Mouse (Mus musculus) forebrain, embryonic 13.5 days (tissue): Measurements from ENCODE around the gene Asb8. TPM values are rescaled to one million over a fixed set of nuclear protein-coding genes. Genes with fewer than 3 reads are reported as not detected.

Experiments
- ATAC-seq: fragments of 200-750 bp; cut with Nextera tagmentation; 2 replicates; pipeline ENCODE4 v1.8.0; 2017
- H3K27ac ChIP-seq: fragments of 300-500 bp; sonication (generic); 2 replicates; pipeline ENCODE4 v1.5.1; 2015; ENCODE audit warnings: inconsistent platforms, mild to moderate bottlenecking, moderate library complexity
- H3K27me3 ChIP-seq: fragments of 300-500 bp; sonication (generic); 2 replicates; pipeline ENCODE4 v1.6.1; 2015; ENCODE audit warnings: mild to moderate bottlenecking, inconsistent platforms
- H3K36me3 ChIP-seq: fragments of 300-500 bp; sonication (generic); 2 replicates; pipeline ENCODE4 v1.6.1; 2015; ENCODE audit warnings: mild to moderate bottlenecking, inconsistent platforms; ENCODE audit not compliant: poor library complexity, severe bottlenecking
- H3K4me1 ChIP-seq: fragments of 300-500 bp; sonication (generic); 2 replicates; pipeline ENCODE4 v1.6.1; 2015; ENCODE audit warnings: inconsistent platforms
- H3K4me2 ChIP-seq: fragments of 300-500 bp; sonication (generic); 2 replicates; pipeline ENCODE4 v1.6.1; 2015; ENCODE audit warnings: inconsistent platforms, mild to moderate bottlenecking, moderate library complexity
- H3K4me3 ChIP-seq: fragments of 300-500 bp; sonication (generic); 2 replicates; pipeline ENCODE4 v1.5.1; 2015; ENCODE audit warnings: mild to moderate bottlenecking, inconsistent platforms
- H3K9ac ChIP-seq: fragments of 300-500 bp; sonication (generic); 2 replicates; pipeline ENCODE4 v1.6.1; 2015; ENCODE audit warnings: mild to moderate bottlenecking, inconsistent platforms
- H3K9me3 ChIP-seq: fragments of 300-500 bp; sonication (generic); replicated peaks from 2 replicates; pipeline ENCODE4 v1.6.1; 2016; ENCODE audit warnings: inconsistent platforms
- WGBS: fragments of 180-500 bp; shearing (Covaris S2); methylation state at CpG from one replicate; pipeline ENCODE4 v1.1.7; 2015; 5-methylcytosine and 5-hydroxymethylcytosine counted together
- polyA plus RNA-seq: library from polyadenylated mRNA; unstranded; fragments of >200 nt; fragmentation: Nextera tagmentation; extraction: Ambion mirVana; gene quantifications from 2 replicates; pipeline ENCODE4 v1.2.1, GENCODE M21; 2015

The Asb8 gene
- polyA plus RNA-seq, 1 experiment from 2014 or later: 41.4 TPM

DNA sequence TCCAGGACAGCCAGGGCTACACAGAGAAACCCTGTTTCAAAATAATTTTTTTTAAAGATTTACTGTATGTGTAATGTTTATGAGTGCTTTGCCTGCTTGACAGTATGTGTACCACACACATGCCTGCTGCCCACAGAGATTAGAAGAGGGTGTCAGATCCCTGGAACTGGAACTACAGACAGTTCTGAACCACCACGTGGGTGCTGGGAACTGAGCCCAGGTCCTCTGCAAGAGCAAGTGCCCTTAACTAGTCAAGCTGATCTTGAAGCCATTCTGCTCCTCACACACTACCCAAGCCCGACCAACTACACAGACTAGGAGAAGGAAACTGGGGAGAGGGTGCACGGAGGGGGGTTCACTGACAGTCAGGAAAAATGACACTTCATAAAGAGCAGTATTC, 32.0 kb downstream of the Asb8 start:
- 95% methylated on average over 3 of the region's 3 CpGs for WGBS
- H3K4me3 ChIP-seq: no peak overlapping the region

DNA sequence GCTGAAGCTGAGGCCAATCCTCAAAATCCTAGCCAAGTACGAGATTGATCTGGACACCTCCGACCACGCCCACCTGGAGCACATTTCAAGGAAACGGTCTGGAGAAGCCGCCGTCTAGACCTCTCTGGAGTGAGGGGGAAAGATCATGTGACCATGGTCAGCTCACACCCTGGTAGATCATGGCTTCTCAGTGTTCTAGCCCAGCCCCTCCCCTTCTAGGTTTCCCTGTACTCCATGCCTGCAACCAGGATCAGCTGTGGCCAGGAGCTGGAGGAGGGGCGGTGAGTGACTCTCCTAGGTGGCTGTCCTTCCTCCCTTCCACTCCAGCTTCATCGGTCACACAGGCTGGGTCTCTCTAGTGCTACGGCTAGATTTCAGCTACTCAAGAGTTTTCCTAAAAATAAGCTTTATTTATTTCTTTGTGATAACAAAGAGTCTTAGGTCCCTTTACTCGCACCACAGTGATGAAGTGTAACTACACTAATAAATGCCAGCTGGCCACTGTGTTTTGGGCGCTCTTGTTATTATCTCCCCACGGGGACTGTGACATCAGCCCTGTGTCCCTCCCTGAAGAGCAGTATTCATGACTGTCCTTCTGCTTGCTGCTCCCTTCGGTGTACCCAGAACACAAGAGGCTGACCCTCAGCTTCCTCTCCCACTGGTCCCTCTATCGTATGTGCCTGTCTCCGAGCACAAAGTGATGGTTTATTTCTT, 33.3 kb downstream of the Asb8 start:
- no peak overlapping the region for H3K4me3 ChIP-seq

More for the DNA sequence above, 32.0 kb downstream of the Asb8 start:
- Histone ChIP-seq H3K4me1 (no peaks in the 10 kb centered on the region), H3K4me2 (no peak overlapping the region), H3K27me3 (no peaks in the 10 kb centered on the region), H3K27ac (no peak overlapping the region), H3K9me3 (no peaks in the 10 kb centered on the region), H3K9ac (no peak overlapping the region), H3K36me3 (peaks cover 98% of the 10 kb centered on the region)
- no peak for ATAC-seq

DNA sequence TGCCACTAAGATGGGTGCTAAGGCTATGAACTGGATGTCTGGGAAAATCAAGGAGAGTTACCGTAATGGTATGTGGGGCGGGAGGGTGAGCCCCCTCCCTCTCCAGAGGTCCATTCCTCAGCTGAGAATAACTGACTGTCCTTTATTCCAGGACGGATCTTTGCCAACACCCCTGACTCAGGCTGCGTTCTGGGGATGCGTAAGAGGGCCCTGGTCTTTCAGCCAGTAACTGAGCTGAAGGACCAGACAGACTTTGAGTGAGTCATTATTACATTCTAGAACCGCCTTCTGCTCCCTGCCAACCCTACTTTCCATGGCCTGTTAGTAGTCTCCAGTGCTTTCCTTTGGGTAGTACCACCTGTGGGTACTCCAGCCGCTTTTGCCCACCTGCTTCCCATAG, 34.0 kb downstream of the Asb8 start:
- Histone ChIP-seq H3K27me3 (no peaks in the 10 kb centered on the region), H3K4me1 (no peaks in the 10 kb centered on the region), H3K9me3 (no peaks in the 10 kb centered on the region), H3K9ac (no peak overlapping the region), H3K4me2 (no peak overlapping the region), H3K36me3 (peaks cover 100% of the 10 kb centered on the region), H3K4me3 (no peak overlapping the region), H3K27ac (no peak overlapping the region)
- no peak for ATAC-seq
- 91% methylated on average over 7 of the region's 7 CpGs for WGBS

More for the DNA sequence above, 33.3 kb downstream of the Asb8 start:
- Histone ChIP-seq H3K9me3 (no peaks in the 10 kb centered on the region), H3K9ac (no peak overlapping the region), H3K36me3 (peaks cover 100% of the 10 kb centered on the region), H3K4me1 (no peaks in the 10 kb centered on the region), H3K4me2 (no peak overlapping the region), H3K27me3 (no peaks in the 10 kb centered on the region), H3K27ac (no peak overlapping the region)
- 94% methylated on average over 15 of the region's 15 CpGs for WGBS
- ATAC-seq: no peak

DNA sequence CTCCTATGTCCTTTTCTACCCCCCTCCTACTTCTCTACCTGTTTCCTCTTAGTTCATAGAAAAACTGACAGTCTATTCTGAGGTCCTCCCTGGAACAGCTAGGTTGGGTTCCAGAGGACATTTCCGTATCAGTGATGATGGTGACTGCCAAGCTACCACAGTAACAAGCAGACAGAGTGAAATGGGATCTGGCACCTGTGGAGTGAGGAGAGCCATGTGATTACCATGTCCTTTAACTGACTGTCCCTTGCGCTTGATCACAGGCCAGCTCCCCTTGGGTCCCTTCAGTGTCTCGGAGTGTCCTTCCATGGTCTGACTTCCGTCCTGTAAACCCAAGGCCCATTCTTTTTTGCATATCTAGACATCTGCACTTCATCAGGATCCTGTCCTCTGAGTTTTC, 34.4 kb downstream of the Asb8 start:
- H3K9ac ChIP-seq: no peak overlapping the region
- no peaks in the 10 kb centered on the region for H3K4me1 ChIP-seq
- H3K36me3 ChIP-seq: peaks cover 100% of the 10 kb centered on the region
- no peaks in the 10 kb centered on the region for H3K27me3 ChIP-seq
- WGBS: 95% methylated on average over 4 of the region's 4 CpGs
- H3K27ac ChIP-seq: no peak overlapping the region
- no peak overlapping the region for H3K4me3 ChIP-seq
- no peak overlapping the region for H3K4me2 ChIP-seq
- H3K9me3 ChIP-seq: no peaks in the 10 kb centered on the region
- no peak for ATAC-seq

DNA sequence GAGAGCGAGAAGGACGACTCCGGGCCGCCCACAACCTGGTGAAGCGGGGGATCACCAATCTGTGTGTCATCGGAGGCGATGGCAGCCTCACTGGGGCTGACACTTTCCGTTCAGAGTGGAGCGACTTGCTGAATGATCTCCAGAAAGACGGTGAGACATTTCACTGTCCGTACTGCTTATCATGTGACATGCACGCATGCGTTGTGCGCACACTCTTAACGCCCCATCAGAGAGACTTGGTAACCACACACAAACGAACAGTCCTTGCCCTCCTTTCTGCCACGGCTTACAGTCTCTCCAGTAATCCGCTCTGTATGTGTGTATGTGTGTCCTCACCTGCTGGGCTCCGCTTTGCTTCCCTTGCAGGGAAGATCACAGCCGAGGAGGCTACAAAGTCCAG, 44.6 kb downstream of the Asb8 start:
- no peak for ATAC-seq
- peaks cover 92% of the 10 kb centered on the region for H3K36me3 ChIP-seq

DNA sequence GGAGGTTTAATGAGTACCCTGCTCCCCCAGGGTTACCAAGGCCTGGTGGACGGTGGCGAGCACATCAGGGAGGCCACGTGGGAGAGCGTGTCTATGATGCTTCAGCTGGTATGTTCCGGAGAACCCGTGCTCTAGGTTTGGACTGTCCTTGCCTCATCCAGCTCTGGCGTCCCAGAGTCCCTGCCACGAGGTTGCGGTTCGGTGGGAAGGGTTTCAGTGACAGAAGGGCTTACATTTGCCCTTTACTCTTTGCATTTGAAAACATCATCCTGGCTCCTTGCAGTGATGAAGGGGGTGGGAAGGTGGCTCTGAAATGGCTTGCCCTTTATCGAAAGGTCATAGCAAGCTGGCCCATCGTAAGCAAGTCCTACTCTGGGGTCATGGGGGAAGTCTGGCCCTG, 46.1 kb downstream of the Asb8 start:
- ATAC-seq: no peak
- Histone ChIP-seq H3K36me3 (peaks cover 85% of the 10 kb centered on the region), H3K4me3 (no peak overlapping the region), H3K4me2 (no peak overlapping the region), H3K4me1 (no peaks in the 10 kb centered on the region), H3K27me3 (no peaks in the 10 kb centered on the region), H3K9me3 (no peaks in the 10 kb centered on the region), H3K9ac (no peak overlapping the region), H3K27ac (no peak overlapping the region)
- 91% methylated on average over 12 of the region's 12 CpGs for WGBS

More for the DNA sequence above, 44.6 kb downstream of the Asb8 start:
- no peak overlapping the region for H3K9ac ChIP-seq
- no peaks in the 10 kb centered on the region for H3K27me3 ChIP-seq
- no peak overlapping the region for H3K4me2 ChIP-seq
- no peak overlapping the region for H3K27ac ChIP-seq
- H3K4me3 ChIP-seq: no peak overlapping the region
- H3K4me1 ChIP-seq: no peaks in the 10 kb centered on the region
- WGBS: 95% methylated on average over 20 of the region's 20 CpGs
- H3K9me3 ChIP-seq: no peaks in the 10 kb centered on the region

DNA sequence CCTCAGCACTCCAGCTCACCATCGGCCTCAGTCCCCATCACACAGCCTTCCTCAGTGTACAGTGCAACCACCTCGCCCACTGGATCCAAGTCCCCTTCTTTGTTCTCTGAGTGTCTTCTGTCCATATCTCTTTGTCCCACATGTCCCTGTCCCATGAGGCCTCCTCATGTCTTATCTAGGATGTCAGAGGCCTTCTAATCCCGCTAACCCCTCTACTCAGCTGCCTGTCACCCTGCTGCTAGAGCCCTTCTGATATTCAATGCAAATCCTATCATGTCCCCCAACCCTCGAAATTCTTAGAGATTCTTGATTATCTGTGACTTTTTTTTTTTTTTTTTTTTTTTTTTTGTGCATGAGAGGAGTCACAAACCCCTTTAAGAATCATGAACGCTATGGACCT, 49.1 kb downstream of the Asb8 start:
- Histone ChIP-seq H3K4me1 (no peaks in the 10 kb centered on the region), H3K4me2 (no peak overlapping the region), H3K4me3 (no peak overlapping the region), H3K9me3 (no peaks in the 10 kb centered on the region), H3K27ac (no peak overlapping the region), H3K36me3 (peaks cover 71% of the 10 kb centered on the region), H3K9ac (no peak overlapping the region), H3K27me3 (no peaks in the 10 kb centered on the region)
- WGBS: 90% methylated on average over 5 of the region's 5 CpGs
- no peak for ATAC-seq

DNA sequence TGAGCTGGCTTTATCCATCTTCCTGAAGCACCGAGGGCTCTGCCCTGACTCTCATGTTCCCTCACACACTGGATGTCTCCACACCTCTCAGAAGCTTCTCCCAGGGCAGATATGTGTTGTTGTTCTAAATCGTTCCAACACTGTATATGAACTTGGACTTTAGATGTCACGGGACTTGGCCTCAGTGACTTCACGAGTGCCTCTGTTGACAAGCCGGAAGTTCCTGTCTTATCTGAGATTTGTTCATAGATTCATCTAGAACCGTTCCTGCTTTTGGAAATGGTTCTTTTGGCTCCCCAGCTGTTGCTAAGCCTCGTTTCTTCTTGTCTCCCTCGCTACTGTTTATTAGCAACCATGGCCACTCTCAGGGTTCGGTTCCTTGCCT, 49.7 kb downstream of the Asb8 start:
- Histone ChIP-seq H3K4me2 (no peak overlapping the region), H3K9me3 (no peaks in the 10 kb centered on the region), H3K36me3 (peaks cover 65% of the 10 kb centered on the region), H3K27ac (no peak overlapping the region), H3K9ac (no peak overlapping the region), H3K4me1 (no peaks in the 10 kb centered on the region), H3K4me3 (no peak overlapping the region), H3K27me3 (no peaks in the 10 kb centered on the region)
- 93% methylated on average over 9 of the region's 9 CpGs for WGBS
- no peak for ATAC-seq

DNA sequence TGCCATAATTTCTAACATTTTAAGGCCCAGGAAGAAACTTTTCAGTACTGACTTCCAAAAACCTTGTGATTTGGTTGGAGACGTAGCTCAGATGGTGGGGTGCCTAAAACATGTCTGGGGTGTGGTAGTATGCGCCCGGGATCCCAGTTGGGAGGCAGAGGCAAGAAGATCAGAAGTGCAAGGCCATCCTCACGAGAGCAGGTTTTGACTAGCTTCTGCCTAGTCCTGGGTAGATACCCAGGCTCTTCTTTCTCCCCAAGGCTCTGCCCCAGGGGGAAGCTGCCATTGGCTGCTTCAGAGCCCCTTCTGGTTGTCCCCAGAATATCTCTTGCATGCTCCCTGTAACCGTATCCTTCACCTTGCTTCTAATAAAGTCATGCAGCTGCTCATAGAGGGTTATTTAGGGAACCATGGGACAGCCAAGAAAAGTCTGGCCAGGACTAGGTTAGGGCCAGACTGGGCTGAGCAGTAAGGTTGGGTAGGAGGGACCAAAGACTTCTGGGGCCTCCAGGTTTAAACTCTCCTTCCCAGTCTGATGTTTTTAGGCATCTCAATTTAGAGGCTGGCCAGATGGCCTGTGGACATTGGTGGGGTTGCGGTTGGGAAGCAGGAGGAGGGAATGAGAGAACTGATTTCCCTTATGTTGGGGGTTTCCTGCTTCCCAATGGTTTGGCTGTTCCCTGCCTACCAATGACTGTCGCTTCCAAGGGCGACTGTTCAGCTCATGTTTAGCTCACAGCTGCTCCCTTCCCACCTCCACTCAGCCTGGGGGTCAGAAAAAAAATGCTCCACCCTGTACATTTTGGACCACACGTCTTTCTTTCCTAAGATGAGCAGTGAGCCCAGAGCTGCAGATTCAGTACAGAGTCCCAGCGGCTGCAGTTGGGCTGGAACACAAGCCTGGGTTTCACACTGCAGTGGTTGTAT, 50.3 kb downstream of the Asb8 start:
- Histone ChIP-seq H3K36me3 (peaks cover 59% of the 10 kb centered on the region), H3K4me3 (no peak overlapping the region), H3K9me3 (no peaks in the 10 kb centered on the region), H3K4me1 (peaks cover 4% of the 10 kb centered on the region), H3K9ac (no peak overlapping the region), H3K27ac (no peak overlapping the region), H3K4me2 (no peak overlapping the region), H3K27me3 (no peaks in the 10 kb centered on the region)
- ATAC-seq: no peak
- WGBS: 88% methylated on average over 10 of the region's 10 CpGs

DNA sequence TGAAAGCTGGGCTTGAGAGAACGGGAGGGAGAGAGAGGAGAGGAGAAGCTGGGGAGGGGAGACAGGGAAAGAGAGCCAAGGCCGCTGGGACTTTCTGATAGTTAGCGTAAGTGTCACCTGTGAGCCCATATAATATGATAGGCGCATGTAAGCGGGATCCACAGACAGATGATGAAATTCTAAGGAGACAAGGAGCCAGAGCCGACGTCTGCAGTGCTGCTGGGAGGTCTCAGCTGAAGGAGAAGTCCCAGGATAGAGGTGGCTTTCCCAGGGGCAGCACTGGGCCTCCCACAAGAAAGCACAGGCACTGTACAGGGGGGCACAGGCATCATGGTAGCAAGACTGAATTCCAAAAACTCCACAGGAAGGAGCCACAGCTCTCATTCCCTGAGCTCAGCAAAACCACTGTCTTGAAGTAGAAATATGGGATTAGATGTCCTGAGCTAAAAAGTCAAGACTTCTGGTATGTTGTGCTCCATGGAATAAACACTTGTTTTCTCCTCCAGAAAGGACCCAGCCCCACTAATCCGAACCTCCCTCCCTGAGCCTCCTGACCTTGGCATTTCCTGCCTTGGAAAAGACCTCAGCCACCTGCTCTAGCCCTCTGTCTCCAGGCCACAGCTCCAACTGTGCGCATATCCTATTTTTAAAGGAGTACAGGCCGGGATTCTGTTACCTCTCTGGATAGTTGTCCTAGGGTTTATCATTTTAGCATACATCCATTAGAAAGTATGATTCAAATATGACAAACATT, 51.1 kb downstream of the Asb8 start:
- H3K4me1 ChIP-seq: peaks cover 11% of the 10 kb centered on the region
- H3K4me2 ChIP-seq: no peak overlapping the region
- H3K27ac ChIP-seq: no peak overlapping the region
- no peaks in the 10 kb centered on the region for H3K27me3 ChIP-seq
- no peak for ATAC-seq
- no peaks in the 10 kb centered on the region for H3K9me3 ChIP-seq
- 83% methylated on average over 10 of the region's 10 CpGs for WGBS
- peaks cover 50% of the 10 kb centered on the region for H3K36me3 ChIP-seq
- H3K9ac ChIP-seq: no peak overlapping the region
- no peak overlapping the region for H3K4me3 ChIP-seq

DNA sequence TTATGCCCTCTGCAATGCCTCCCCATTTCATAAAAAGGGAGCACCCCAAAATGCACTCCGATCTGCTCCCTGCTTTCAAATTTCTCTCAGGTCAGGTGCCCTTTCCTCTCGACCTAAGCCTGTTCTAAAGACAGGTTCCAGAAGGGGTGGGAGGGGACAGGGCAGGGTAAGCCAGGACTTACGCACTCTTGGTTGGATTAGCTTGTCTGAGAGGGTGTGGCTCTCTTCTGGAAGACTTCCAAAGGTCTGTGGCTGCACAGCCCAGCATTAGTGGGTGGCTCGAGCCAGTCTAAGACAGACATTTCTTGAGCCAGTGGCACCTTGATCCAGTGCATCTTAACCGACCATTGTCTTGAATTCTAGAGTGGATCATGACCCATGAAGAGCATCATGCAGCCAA, 53.6 kb downstream of the Asb8 start:
- 82% methylated on average over 5 of the region's 5 CpGs for WGBS
- H3K27ac ChIP-seq: no peak overlapping the region
- H3K27me3 ChIP-seq: no peaks in the 10 kb centered on the region

More for the DNA sequence above, 53.6 kb downstream of the Asb8 start:
- H3K36me3 ChIP-seq: peaks cover 30% of the 10 kb centered on the region
- no peaks in the 10 kb centered on the region for H3K9me3 ChIP-seq
- H3K4me1 ChIP-seq: peaks cover 26% of the 10 kb centered on the region
- H3K9ac ChIP-seq: no peak overlapping the region
- no peak overlapping the region for H3K4me3 ChIP-seq
- no peak for ATAC-seq
- H3K4me2 ChIP-seq: no peak overlapping the region
